Mouse (Mus musculus): ENCODE results near the gene Gm10570. TPM values are rescaled to one million over a fixed set of nuclear protein-coding genes. Genes with fewer than 3 reads are reported as not detected.

Gene Gm10570
- polyA plus RNA-seq, 1 experiment from 2014 or later = not detected

DNA sequence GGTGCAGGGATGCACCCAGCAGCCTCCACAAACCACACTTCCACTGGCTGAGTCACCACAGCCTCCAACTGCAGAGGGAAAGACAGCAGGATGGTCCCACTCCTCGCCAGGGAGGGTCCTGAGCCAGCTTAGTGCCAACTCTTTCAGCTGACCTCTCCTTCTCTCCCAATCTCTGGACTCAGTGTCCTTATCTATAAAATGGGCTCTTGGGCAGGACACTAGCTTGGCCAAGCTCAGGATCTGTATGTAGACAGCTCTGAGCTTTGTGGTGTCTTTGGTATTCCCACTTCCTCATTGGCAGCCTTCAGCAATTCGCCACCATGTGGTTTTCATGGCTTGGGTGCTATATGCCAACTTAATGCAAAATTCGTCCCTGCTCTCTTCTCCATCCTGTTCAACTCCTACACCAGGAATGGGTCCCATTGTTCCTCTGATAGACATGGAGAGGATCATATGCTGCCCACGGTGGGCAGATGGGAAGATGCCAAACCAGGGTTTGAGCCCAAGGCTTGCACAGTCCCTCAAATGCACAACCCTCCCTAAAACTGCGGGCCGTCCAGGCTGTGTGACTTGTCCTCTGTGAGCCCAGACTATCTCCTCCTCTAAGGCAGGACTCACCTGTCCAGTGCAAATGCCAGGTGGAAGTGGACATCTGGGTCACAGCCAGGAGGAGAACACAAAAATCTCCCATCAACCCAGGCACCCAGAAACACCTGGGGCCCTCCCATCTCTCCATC lies 37.7 kb downstream of the Gm10570 start:
- Histone ChIP-seq H3K9ac (ENCODE audit: low read length) (no peak overlapping the region), H3K4me2 (ENCODE audit: low read depth, low read length, severe bottlenecking) (no peak overlapping the region), H3K4me3 (ENCODE audit: low read depth, low read length) (no peak overlapping the region), H3K9me3 (ENCODE audit: control insufficient read depth, low read length) (no peaks in the 10 kb centered on the region), H3K27ac (ENCODE audit: low read depth, low read length) (no peak overlapping the region), H3K36me3 (ENCODE audit: control insufficient read depth, insufficient read depth, low read length) (no peaks in the 10 kb centered on the region), H3K4me1 (replicated peaks; ENCODE audit: control insufficient read depth, insufficient read depth, low read length) (peaks cover 7% of the 10 kb centered on the region; the same call in 1 of the 2 replicates), H3K27me3 (ENCODE audit: control insufficient read depth, insufficient read depth, low read length) (peaks cover 2% of the 10 kb centered on the region; the same call in 1 of the 2 replicates)
- ATAC-seq (replicated peaks; ENCODE audit: low FRiP score) (no peak), DNase-seq (ENCODE audit: low spot score) (no peak)
- WGBS = 89% methylated on average over 6 of the region's 6 CpGs

GRCm38 (mm10) chr4:130270089-130270488 lies 38.4 kb downstream of the Gm10570 start:
- H3K36me3 ChIP-seq (ENCODE audit: control insufficient read depth, insufficient read depth, low read length) = no peaks in the 10 kb centered on the region
- no peak for ATAC-seq (replicated peaks; ENCODE audit: low FRiP score)
- H3K4me1 ChIP-seq (replicated peaks; ENCODE audit: control insufficient read depth, insufficient read depth, low read length) = peaks cover 4% of the 10 kb centered on the region; the same call in 1 of the 2 replicates
- H3K27me3 ChIP-seq (ENCODE audit: control insufficient read depth, insufficient read depth, low read length) = no peaks in the 10 kb centered on the region
- no peak overlapping the region for H3K27ac ChIP-seq (ENCODE audit: low read depth, low read length)
- WGBS = 92% methylated on average over 8 of the region's 8 CpGs
- no peak for DNase-seq (ENCODE audit: low spot score)
- H3K4me2 ChIP-seq (ENCODE audit: low read depth, low read length, severe bottlenecking) = no peak overlapping the region
- no peaks in the 10 kb centered on the region for H3K9me3 ChIP-seq (ENCODE audit: control insufficient read depth, low read length)
- H3K4me3 ChIP-seq (ENCODE audit: low read depth, low read length) = no peak overlapping the region
- H3K9ac ChIP-seq (ENCODE audit: low read length) = no peak overlapping the region

DNA sequence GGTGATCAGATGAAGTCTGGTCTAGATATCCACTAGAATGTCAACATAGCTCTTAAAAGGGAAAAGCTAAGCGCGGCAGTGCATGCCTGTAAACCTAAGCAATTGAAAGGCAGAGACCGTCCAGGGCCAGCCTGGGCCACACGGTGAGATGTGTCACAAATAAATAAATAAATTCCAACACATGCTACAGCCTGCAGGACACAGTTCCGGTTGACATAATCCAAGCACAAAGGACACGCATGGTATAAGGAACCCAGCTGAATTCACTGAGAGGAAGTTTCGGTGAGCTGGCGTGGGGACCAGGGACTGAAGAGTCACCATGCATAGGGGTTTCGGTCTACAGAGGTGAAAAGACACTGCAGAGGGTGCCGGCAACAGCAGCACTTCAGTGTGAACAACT lies 39.7 kb downstream of the Gm10570 start:
- no peak for ATAC-seq (replicated peaks; ENCODE audit: low FRiP score)
- Histone ChIP-seq H3K9ac (ENCODE audit: low read length) (no peak overlapping the region), H3K27me3 (ENCODE audit: control insufficient read depth, insufficient read depth, low read length) (no peaks in the 10 kb centered on the region), H3K9me3 (ENCODE audit: control insufficient read depth, low read length) (no peaks in the 10 kb centered on the region), H3K27ac (ENCODE audit: low read depth, low read length) (no peak overlapping the region), H3K4me3 (ENCODE audit: low read depth, low read length) (no peak overlapping the region), H3K36me3 (ENCODE audit: control insufficient read depth, insufficient read depth, low read length) (no peaks in the 10 kb centered on the region), H3K4me2 (ENCODE audit: low read depth, low read length, severe bottlenecking) (no peak overlapping the region), H3K4me1 (replicated peaks; ENCODE audit: control insufficient read depth, insufficient read depth, low read length) (peaks cover 5% of the 10 kb centered on the region; the same call in 1 of the 2 replicates)
- 89% methylated on average over 10 of the region's 10 CpGs for WGBS
- DNase-seq (ENCODE audit: low spot score) = no peak

DNA sequence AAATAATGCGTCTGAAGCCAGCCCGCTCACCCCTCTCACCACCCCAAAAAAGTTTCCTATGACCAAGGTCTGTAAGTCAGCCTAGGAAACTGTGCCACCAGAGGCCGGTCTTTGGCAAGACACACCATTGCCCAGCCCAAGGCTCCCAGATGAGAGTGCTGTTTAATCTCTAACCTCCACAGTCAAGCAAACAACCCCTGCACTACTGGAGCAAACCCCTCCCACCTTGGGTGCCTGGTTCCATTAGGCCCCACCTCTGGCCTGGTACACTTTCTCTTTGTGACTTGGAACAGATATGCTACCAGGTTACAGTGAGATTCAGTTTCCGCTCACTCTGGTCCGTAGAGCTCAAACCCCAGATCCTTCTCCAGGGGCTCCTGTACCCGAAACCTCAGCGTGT lies 41.4 kb downstream of the Gm10570 start:
- no peaks in the 10 kb centered on the region for H3K27me3 ChIP-seq (ENCODE audit: control insufficient read depth, insufficient read depth, low read length)
- 0 out of 2 replicates have a peak, but pooled peaks cover 5% of the 10 kb centered on the region for H3K4me1 ChIP-seq (replicated peaks; ENCODE audit: control insufficient read depth, insufficient read depth, low read length)
- no peak overlapping the region for H3K4me2 ChIP-seq (ENCODE audit: low read depth, low read length, severe bottlenecking)
- H3K36me3 ChIP-seq (ENCODE audit: control insufficient read depth, insufficient read depth, low read length) = peaks cover 2% of the 10 kb centered on the region; the same call in 1 of the 2 replicates
- no peak for DNase-seq (ENCODE audit: low spot score)
- no peak overlapping the region for H3K9ac ChIP-seq (ENCODE audit: low read length)
- no peak for ATAC-seq (replicated peaks; ENCODE audit: low FRiP score)
- no peaks in the 10 kb centered on the region for H3K9me3 ChIP-seq (ENCODE audit: control insufficient read depth, low read length)
- 78% methylated on average over 7 of the region's 7 CpGs for WGBS
- no peak overlapping the region for H3K27ac ChIP-seq (ENCODE audit: low read depth, low read length)
- no peak overlapping the region for H3K4me3 ChIP-seq (ENCODE audit: low read depth, low read length)

DNA sequence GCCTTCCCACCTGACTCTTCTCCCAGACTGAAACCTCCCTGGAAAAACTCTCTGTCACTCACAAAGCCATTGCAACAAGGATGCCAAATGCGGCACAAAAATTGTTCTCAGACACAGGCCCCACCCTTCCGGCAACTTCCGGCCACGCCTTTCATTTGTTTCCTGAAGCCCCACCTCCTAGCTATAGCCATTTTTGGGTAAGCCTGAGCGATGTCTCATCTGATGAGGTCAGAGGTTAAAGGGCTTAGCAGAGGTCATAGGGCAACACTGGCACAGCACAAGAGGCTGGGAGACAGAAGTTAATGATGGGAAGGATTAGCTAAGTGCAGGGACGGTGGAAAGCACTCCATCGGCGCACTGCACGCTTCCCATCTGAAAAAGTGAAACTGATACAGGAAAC lies 41.9 kb downstream of the Gm10570 start:
- H3K9me3 ChIP-seq (ENCODE audit: control insufficient read depth, low read length) = no peaks in the 10 kb centered on the region
- H3K9ac ChIP-seq (ENCODE audit: low read length) = no peak overlapping the region
- DNase-seq (ENCODE audit: low spot score) (no peak), ATAC-seq (replicated peaks; ENCODE audit: low FRiP score) (no peak)
- H3K27ac ChIP-seq (ENCODE audit: low read depth, low read length) = no peak overlapping the region
- H3K27me3 ChIP-seq (ENCODE audit: control insufficient read depth, insufficient read depth, low read length) = no peaks in the 10 kb centered on the region
- peaks cover 2% of the 10 kb centered on the region; the same call in 1 of the 2 replicates for H3K36me3 ChIP-seq (ENCODE audit: control insufficient read depth, insufficient read depth, low read length)
- H3K4me3 ChIP-seq (ENCODE audit: low read depth, low read length) = no peak overlapping the region
- H3K4me2 ChIP-seq (ENCODE audit: low read depth, low read length, severe bottlenecking) = no peak overlapping the region
- 47% methylated on average over 9 of the region's 9 CpGs for WGBS
- H3K4me1 ChIP-seq (replicated peaks; ENCODE audit: control insufficient read depth, insufficient read depth, low read length) = 0 out of 2 replicates have a peak, but pooled peaks cover 5% of the 10 kb centered on the region

DNA sequence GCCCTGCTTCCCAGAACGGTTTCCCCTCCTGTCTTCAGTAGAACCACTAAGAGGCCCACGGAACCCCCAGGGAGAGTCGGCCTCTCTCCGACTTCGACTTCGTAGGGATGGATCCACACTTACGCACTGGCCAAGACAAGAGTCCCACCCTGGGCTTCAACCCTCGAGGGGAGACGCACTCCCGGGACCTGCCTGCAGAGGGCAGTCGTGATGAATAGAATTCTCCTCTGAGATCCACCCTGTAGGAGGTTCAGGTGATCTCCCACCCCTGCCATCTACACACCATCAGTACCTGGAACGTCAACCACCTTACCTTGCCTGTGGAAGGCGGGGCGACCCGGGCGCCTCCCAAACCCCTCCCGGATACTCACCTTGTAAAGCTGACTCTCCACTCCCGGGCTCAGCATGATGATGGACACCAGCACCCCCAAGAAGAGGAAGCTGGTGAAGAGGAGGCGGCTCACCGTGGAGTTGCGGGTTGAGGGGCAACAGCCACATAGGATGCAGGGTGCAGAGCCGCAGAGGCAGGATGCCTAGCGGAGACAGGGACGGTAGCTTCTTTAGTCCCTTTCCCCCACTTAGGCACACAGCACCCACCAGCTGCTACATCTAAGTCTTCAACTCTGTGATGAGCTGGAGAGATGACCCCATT lies 43.6 kb downstream of the Gm10570 start:
- H3K9ac ChIP-seq (ENCODE audit: low read length) = no peak overlapping the region
- peaks cover 3% of the 10 kb centered on the region; the same call in 1 of the 2 replicates for H3K36me3 ChIP-seq (ENCODE audit: control insufficient read depth, insufficient read depth, low read length)
- no peaks in the 10 kb centered on the region for H3K27me3 ChIP-seq (ENCODE audit: control insufficient read depth, insufficient read depth, low read length)
- H3K4me3 ChIP-seq (ENCODE audit: low read depth, low read length) = no peak overlapping the region
- no peaks in the 10 kb centered on the region for H3K9me3 ChIP-seq (ENCODE audit: control insufficient read depth, low read length)
- WGBS = 25% methylated on average over 24 of the region's 24 CpGs
- 0 out of 2 replicates have a peak, but pooled peaks cover 5% of the 10 kb centered on the region for H3K4me1 ChIP-seq (replicated peaks; ENCODE audit: control insufficient read depth, insufficient read depth, low read length)
- no peak overlapping the region for H3K4me2 ChIP-seq (ENCODE audit: low read depth, low read length, severe bottlenecking)
- peak; percentile 53 for ATAC-seq (replicated peaks; ENCODE audit: low FRiP score)
- peak; percentile 86 for DNase-seq (ENCODE audit: low spot score)
- H3K27ac ChIP-seq (ENCODE audit: low read depth, low read length) = no peak overlapping the region

GRCm38 (mm10) chr4:130264131-130264530 lies 44.3 kb downstream of the Gm10570 start:
- H3K27me3 ChIP-seq (ENCODE audit: control insufficient read depth, insufficient read depth, low read length) = no peaks in the 10 kb centered on the region
- no peak overlapping the region for H3K4me3 ChIP-seq (ENCODE audit: low read depth, low read length)
- peaks cover 7% of the 10 kb centered on the region; the same call in 1 of the 2 replicates for H3K36me3 ChIP-seq (ENCODE audit: control insufficient read depth, insufficient read depth, low read length)
- no peak for DNase-seq (ENCODE audit: low spot score)
- no peak overlapping the region for H3K4me2 ChIP-seq (ENCODE audit: low read depth, low read length, severe bottlenecking)
- no peak for ATAC-seq (replicated peaks; ENCODE audit: low FRiP score)
- 0 out of 2 replicates have a peak, but pooled peaks cover 5% of the 10 kb centered on the region for H3K4me1 ChIP-seq (replicated peaks; ENCODE audit: control insufficient read depth, insufficient read depth, low read length)
- no peak overlapping the region for H3K27ac ChIP-seq (ENCODE audit: low read depth, low read length)
- H3K9ac ChIP-seq (ENCODE audit: low read length) = peak overlapping the region; percentile 16; the same call in 1 of the 2 replicates
- WGBS = 28% methylated on average over 11 of the region's 11 CpGs
- no peaks in the 10 kb centered on the region for H3K9me3 ChIP-seq (ENCODE audit: control insufficient read depth, low read length)

GRCm38 (mm10) chr4:130260406-130260805 lies 48.1 kb downstream of the Gm10570 start:
- Histone ChIP-seq H3K9ac (ENCODE audit: low read length) (no peak overlapping the region), H3K9me3 (ENCODE audit: control insufficient read depth, low read length) (no peaks in the 10 kb centered on the region), H3K36me3 (ENCODE audit: control insufficient read depth, insufficient read depth, low read length) (peaks cover 7% of the 10 kb centered on the region; the same call in 1 of the 2 replicates), H3K4me3 (ENCODE audit: low read depth, low read length) (no peak overlapping the region), H3K4me1 (replicated peaks; ENCODE audit: control insufficient read depth, insufficient read depth, low read length) (0 out of 2 replicates have a peak, but pooled peaks cover 2% of the 10 kb centered on the region), H3K27me3 (ENCODE audit: control insufficient read depth, insufficient read depth, low read length) (no peaks in the 10 kb centered on the region), H3K27ac (ENCODE audit: low read depth, low read length) (no peak overlapping the region), H3K4me2 (ENCODE audit: low read depth, low read length, severe bottlenecking) (no peak overlapping the region)
- WGBS = 33% methylated on average over 5 of the region's 5 CpGs
- no peak for ATAC-seq (replicated peaks; ENCODE audit: low FRiP score)
- no peak for DNase-seq (ENCODE audit: low spot score)
